Mouse (Mus musculus) kidney, adult 2 months (tissue): ENCODE measurements at regions not wholly inside any gene's neighbourhood (a gene's known extent, or its start where the extent isn't known, plus 50 kb on each side); places are given as distances from the start of the nearest gene placed in this dataset.

Experiments
- CTCF ChIP-seq: fragments of 200-500 bp; conservative IDR thresholded peaks from 2 replicates; pipeline ENCODE4 v1.5.1; 2011; ENCODE audit warnings: low read depth, mild to moderate bottlenecking, control low read depth, low read length, moderate library complexity, mixed read lengths; ENCODE audit not compliant: insufficient read depth, insufficient read length
- POLR2A ChIP-seq: fragments of 200-500 bp; IDR thresholded peaks from one replicate; pipeline ENCODE4 v1.6.1; 2011; ENCODE audit warnings: low read depth, low read length, control low read depth

DNA sequence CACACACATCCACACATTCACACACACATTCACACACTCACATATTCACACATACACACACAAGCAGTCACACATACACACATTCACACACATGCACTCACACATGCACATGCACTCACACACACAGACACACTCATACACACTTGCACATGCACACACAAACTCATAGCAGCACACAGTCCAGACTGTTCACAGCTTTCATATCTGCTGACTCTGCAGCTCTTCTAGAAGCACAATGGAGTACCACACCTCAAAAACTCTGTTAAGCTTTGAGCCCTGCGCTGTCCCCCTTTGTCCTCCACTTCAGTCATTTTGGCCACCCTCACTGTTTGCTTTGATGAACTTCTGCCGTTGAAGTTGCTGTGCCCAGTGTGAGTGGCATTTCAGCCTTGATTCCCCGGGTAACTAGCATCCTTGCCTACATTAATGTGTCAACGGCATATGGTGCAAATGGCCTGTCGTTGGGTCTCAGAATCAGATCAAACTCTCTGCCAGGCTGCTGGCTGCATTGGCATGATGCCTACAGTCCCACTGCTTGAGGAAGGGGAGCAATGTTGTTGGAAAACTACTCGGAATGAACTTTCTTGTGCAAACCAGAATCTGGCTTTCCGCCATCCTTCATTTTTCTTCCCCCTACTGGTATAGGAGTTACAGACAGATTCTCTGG, 54.6 kb upstream of the Barhl2 start:
- no peak for TF ChIP-seq POLR2A
- no peak for TF ChIP-seq CTCF
